Mouse (Mus musculus) ES-CJ7 (cell line): ENCODE results near the gene AI413582.

Experiments
- DNase-seq: peaks from one replicate; pipeline ENCODE4 v3.0.0; 2011; ENCODE audit warnings: low read depth, low spot score

The AI413582 gene

GRCm38 (mm10) chr17:27565163-27565941, at the start of gene AI413582:
TSS of gene AI413582 (minus strand) at chr17:27565756.
- DNase-seq, result peak; percentile 90

DNA sequence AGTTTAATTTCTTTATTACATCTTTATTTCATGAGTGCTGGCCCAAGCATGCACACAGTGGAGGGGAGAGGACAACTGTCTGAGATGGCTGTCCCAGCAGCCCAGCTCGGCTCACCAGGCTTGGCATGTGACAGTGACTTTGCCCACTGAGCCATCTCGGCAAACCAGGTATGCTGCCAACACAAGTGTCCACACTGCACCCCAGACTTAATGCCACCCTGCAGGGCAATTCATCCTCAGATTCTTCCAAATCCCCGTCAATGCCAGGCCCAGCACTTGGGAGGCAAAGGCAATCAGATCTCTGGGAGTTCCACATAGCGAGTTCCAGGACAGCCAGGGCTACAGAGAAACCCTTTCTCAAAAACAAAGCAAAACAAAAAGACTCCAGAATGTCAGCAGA, 47.5 kb upstream of the AI413582 start:
- no peak for DNase-seq

GRCm38 (mm10) chr17:27611994-27612393, 46.4 kb upstream of the AI413582 start:
- DNase-seq, result no peak

DNA sequence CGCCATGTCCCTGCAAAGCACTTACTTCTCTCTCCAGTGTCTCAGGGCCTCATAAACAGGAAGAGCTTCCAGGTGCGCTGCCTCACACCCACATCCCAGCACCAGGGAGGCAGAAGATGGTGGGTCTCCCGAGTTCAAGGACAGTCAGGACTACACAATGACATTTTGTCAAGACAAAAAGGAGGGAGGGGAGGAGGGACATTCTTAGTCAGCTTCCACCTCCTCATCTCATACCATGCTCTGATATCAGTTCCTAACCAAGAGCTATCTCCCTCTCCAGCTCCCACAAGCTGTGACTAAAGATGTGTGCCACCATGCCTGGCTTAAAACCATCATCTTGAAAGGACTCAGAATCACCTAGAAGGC, 45.9 kb upstream of the AI413582 start:
- DNase-seq, result peak; percentile 54

GRCm38 (mm10) chr17:27610679-27611518, 45.3 kb upstream of the AI413582 start:
- DNase-seq, result no peak

DNA sequence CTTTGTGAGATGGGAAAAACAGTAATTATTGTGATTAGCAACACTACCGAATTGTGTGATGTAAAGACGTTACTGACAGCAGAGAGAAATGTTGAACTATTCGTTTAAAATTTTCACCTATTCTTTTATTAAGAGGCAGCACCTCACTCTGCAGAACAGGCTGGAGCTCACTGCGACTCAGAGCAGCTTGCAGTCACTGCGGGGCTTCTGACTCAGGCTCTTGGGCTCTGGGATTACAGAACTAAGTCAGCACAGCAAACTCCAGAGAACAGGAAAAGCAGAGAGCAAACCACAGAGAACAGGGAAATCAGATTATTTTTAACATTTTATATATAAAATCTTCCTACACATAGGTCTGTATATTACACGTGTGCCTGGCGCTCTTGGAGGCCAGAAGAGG, 44.0 kb upstream of the AI413582 start:
- no peak for DNase-seq

- DNase-seq, result no peak
Observed at GRCm38 (mm10) chr17:27603522-27604234, 38.1 kb upstream of the AI413582 start.

- peak; percentile 72 for DNase-seq
Observed at GRCm38 (mm10) chr17:27603036-27603435, 37.5 kb upstream of the AI413582 start.

- DNase-seq, result no peak
Observed at GRCm38 (mm10) chr17:27600869-27601268, 35.3 kb upstream of the AI413582 start.

DNA sequence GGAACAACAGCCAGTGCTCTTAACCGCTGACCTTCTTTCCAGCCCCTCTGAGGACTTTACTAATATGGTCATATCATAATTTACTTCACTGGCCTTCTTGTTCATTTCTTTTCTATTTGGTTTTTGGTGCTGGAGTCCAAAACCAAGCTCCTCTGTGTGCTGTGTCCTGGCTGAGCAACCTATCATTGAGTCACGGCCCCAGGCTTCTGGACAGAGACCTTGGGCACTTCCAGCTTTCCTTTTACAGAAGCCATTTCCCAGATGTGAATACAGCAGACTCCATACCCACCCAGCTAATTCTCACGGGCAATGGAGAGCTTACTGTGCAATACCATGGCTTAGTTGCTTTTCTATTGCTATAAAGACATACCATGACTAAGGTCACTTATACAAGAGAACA, 34.7 kb upstream of the AI413582 start:
- no peak for DNase-seq

GRCm38 (mm10) chr17:27596376-27597190, 31.0 kb upstream of the AI413582 start:
- DNase-seq, result no peak

DNA sequence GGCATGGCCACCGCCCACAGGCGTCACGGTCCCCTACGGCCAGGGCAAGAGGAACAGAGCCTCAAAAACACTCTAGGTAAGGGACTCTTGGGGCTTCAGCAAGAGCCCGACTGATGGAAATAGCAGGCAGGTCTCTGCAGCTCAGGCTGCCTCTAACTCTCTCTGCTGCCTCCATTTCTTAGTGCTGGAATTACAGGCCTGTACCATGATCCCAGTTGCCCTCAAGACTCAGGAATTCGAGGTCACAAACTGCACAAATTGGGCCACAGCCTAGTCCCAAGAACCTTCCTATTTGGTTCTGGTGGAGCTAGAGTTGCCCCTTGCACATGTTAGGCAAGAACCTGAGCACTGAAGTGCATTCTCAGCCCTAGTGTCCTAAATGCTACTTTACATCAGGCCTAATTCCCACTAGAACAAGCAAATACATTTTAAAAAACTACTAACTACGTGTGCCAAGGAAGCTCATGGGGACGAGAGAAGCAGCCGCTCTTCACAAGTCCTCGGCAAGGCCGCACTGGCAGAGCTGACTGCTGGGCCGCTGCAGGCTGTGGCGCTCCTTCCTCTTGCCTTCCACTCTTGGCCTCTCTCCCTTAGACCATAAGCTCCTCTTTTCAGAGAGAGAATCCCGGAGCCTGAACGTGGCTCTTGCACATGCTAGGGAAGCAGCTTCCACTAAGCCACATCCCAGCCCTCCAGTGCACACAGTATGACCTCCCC, 30.3 kb upstream of the AI413582 start:
- no peak for DNase-seq

- DNase-seq, result no peak
Observed at GRCm38 (mm10) chr17:27592565-27592910, 27.0 kb upstream of the AI413582 start.

DNA sequence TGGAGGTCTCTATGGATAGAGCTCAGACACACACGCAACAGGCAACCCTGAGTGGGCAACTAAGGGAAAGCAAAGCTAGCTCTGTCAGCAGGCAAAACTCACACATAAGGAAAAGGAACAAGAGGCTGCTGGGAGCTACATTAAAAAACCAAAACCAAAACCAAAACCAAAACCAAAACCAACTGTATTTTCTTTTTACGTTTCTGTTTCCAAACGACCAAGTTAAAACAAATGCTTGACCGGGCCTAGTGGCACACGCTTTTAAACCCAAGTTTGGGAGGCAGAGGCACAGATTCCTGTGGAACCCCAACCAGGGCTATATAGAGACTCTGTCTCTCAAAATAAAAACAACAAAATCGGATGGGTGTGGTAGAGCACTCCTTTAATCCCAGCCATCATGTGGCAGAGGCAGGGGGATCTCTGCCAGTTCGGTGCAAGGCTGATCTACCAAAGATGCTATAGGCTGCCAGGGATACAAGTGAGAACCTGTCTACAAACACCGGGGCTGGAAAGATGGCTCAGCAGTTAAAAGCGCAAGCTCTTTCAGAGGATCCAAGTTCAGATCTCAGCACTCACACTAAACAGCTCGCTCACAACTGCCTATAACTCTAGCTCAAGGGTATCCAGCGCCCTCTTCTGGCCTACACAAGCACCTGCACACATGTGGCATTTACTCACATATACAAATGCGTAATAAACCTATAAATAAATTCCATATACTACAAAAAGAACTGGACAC, 26.4 kb upstream of the AI413582 start:
- DNase-seq, result peak; percentile 60

DNA sequence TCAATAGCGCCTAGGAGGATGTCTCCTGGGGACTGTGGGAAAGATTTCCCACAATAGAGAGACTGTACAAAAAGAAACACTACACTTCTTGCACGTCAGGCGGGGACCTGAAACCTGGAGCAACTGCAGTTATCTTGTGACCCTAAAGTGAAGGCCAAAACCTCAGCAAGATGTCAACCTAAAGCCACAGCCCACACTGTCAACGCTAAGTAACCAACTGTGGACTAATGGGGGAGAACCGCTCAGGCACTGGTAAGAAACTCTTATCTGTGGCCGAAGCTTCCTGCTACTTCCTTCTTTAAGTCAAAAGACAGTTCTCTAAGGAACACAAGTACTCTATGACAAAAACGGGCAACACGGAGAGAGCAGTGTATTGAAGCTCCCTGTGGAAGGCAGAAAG, 22.7 kb upstream of the AI413582 start:
- DNase-seq, result no peak

DNA sequence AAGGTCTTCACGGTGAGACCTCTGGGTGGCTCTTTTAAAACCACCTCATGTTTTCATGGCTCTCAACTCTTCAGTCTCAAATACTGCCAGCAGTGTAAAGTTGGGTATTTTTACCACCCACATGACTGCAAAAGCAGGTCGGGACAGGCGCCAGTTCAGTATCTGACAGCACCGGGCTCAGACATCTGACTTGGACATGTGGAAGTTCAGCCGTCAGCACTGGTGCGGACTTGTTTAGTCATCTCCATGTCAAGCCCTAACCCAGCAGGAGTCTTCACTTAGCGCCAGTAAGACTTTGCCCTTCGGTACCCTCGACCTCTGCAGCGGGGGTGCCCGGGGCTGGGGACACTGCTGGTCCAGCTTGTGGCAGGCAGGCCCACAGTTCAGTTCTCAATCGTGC, 21.7 kb upstream of the AI413582 start:
- no peak for DNase-seq

DNA sequence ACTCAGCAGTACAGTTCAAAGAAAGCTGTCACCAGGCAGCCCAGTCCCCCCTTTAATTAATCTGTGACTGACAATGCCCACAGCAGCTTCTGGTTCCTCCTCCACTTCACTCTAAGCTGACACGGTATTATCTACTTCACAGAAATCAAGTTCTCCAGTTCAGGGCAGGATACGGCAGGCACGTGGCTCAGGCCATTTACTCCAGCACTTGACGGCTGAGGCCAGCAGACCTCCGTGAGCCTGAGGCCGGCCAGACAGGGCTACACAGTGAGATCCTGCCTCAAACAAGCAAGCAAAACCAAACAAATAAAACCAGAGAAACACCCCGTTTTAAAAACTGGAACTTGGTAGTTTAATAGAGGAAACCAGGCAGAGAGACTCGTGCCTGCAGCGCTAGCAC, 21.1 kb upstream of the AI413582 start:
- no peak for DNase-seq

GRCm38 (mm10) chr17:27583185-27583894, 17.8 kb upstream of the AI413582 start:
- no peak for DNase-seq

- no peak for DNase-seq
Observed at GRCm38 (mm10) chr17:27580392-27581068, 15.0 kb upstream of the AI413582 start.
